Mouse (Mus musculus) gonadal fat pad, adult 2 months (tissue): Measurements from ENCODE around the gene Spem2. TPM values are rescaled to one million over a fixed set of nuclear protein-coding genes. Genes with fewer than 3 reads are reported as not detected.

Experiments
- DNase-seq: peaks from one replicate; pipeline ENCODE4 v3.0.0-alpha.2; 2012; ENCODE audit warnings: low read depth
- polyA plus RNA-seq: library from polyadenylated mRNA; depleted of rRNA; stranded (reverse); fragments of >200 nt; gene quantifications from 2 replicates; pipeline ENCODE4 v1.2.3, GENCODE M21; 2012

Gene Spem2
- polyA plus RNA-seq, 1 experiment = 6.8 TPM

DNA sequence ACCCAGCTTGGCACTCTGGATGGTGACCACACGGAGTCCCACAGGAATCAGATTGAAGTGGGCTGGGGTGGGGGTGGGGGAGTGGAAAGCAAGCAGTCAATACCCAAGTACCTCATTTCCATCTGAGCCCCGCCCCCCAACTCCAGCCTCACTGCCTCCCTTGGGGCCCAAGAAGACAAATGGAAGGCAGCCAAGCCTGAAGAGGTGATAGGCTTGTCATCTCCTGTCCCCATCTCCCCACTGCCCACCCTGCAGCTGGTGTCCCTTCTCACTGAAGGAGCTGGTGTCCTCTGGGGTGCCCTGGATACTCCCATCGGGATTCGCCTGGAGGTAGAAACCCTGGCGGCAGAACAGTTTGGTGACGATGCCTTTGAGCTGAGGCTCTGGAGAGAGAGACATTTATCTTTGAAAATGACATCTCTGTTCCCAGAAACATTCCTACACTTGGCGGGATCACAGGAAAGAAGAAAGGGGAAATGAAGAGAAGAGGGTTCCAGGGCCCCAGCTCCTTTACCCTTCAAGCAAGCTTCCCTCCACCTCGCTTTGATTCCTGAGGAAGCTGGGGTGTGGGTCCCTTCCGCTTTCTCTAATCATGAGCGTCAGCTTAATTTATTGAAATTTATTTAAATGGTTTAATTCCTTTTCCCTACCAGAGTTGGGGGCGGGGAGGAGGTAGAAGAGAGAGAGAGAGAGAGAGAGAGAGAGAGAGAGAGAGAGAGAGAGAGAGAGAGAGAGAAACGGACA, 18.7 kb downstream of the Spem2 start:
- DNase-seq = no peak

GRCm38 (mm10) chr11:69797924-69798323, 20.3 kb downstream of the Spem2 start:
- DNase-seq = no peak

DNA sequence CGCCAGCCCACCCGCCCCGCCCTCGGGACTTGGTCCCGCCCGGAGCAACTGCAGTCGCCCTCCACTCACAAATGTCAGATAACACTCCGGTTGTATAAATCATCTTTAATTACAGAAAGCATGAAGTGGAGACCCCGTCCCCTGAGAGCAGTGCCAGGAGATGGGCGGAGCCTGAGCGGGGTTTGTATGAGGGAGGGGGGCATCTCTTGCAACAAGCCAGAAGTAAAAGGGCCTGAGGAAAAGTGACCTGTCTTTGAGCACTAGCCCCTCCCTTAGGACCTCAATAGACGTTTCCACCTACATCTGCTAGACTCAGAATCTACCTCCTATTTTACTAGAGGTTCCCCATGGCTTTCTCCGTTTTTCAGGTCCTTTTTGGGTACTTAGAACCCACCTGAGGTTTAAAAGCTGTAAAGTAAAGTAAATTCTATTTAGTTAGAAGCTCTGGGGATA, 22.3 kb downstream of the Spem2 start:
- DNase-seq = no peak

GRCm38 (mm10) chr11:69795168-69795982, 22.9 kb downstream of the Spem2 start, which contains the start of gene Chrnb1:
Gene Chrnb1 (minus strand): TSS chr11:69795943.
- DNase-seq = peak; percentile 89

- no peak for DNase-seq
Measured at GRCm38 (mm10) chr11:69793429-69793828, 24.8 kb downstream of the Spem2 start.

- DNase-seq = no peak
Measured at GRCm38 (mm10) chr11:69791420-69791819, 26.8 kb downstream of the Spem2 start.

GRCm38 (mm10) chr11:69789431-69789830, 28.8 kb downstream of the Spem2 start:
- DNase-seq = no peak

DNA sequence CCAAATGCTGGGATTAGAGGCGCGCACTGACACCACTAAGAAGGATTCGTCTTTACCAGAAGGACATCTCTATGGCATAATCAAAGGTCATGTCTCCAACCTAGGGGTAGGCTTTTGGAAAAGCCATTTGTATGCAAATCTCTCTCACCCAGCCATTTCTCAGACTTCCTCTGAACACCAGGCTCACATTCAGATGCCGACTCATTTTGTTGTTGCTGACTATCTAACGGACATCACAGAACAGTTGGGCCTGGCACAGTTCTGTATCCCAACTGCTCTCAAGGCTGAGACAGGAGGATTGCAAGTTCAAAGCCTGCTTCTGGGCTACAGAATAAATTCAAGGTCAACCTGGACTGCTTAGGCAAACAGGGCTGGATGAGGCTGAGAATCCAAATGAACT, 31.0 kb downstream of the Spem2 start:
- no peak for DNase-seq

DNA sequence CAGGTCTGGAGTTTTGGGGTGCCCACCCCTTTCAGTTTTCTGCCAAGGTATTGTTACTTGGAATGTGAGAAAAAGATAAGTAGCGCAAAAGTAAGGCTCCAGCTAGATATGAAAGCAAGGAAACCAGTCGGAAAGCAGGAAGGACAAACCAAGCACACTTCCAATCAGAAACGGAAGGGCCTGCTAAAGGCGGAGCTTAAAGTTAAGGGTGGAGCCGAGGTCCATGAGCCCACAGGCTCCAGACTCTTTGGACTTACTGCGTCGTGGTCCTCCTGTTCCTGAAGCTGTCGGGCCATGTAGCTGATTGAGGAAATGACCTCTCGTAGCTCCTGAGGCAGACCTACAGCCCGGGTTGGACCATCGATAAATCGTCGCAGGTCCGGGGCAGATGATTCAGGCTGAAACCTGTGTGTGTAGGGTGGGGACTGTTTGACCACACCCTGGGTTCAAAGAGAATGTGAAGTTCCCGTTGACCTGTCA, 33.4 kb downstream of the Spem2 start:
- no peak for DNase-seq

DNA sequence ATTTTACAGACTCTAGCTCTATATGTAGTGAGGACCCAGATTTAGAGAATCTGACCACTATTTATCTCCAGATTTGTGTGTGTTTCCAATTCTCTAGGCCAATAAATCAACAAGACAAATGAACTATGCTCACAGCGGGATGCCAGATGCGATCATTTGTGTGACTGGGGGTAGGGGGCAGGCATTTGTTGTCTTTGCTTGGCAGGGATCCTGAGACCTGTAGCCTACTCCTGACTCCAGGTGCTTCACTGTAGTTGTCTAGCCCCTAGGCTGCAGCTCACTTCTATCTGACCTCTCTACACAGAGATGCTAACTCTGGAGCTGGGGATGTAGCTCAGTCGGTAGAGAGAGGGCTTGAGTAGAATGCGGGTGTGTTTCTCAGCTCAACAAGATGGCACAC, 36.4 kb downstream of the Spem2 start:
- no peak for DNase-seq

DNA sequence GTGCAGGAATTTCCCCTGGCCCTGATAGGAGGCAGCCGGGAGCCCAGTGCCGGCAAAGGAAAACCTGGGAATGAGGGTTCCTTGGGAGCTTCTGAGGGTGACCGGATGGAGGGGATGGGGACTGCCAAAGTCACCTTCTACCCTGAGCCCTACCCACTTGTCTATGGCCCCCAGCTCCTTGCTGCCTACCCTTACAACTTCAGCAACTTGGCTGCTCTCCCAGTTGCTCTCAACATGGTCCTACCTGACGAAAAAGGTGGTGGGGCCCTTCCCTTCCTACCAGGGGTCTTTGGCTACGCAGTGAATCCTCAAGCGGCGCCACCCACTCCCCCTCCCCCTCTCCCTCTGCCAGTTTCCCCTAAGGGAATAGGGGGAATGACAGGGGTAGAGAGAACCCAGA, 39.3 kb downstream of the Spem2 start:
- DNase-seq = no peak

- DNase-seq = no peak
Measured at GRCm38 (mm10) chr11:69778258-69778982, 39.8 kb downstream of the Spem2 start.

DNA sequence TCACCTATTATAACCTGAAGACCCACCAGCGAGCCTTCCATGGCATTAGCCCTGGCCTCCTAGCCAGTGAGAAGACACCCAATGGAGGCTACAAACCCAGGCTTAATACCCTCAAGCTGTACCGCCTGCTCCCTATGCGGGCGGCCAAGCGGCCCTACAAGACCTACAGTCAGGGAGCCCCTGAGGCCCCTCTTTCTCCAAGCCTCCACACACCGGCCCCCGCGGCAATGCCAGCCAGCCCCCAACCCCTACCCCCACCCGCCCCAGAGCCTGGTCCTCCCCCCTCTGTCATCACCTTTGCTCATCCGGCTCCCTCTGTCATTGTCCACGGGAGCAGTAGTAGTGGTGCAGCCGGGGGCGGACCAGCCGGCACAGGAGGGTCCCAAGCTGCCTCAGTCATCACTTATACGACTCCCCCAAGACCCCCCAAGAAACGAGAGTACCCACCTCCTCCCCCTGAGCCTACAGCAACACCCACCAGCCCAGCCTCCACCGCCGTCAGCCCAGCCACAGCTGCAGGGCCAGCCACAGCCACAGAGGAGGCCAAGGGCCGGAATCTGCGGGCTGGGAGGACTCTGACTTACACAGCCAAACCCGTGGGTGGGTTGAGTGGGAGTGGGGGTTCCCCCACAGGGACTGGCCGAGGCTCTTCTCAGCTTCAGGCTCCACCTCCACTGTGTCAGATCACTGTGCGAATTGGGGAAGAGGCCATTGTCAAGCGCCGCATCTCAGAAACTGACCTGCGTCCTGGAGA, 40.6 kb downstream of the Spem2 start:
- DNase-seq = no peak

DNA sequence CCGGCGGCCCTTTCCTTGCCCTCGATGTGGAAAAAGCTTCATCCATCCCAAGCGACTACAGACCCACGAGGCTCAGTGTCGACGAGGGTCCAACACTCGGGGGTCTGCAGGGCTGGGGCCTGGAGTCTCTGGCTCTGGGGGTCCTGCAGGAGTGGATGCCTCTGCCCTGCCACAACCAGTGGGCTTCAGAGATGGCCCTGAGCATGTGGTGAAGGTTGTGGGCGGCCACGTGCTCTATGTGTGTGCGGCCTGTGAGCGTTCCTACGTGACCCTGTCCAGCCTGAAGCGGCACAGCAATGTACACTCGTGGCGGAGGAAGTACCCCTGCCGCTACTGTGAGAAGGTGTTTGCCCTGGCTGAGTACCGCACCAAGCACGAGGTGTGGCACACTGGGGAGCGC, 41.8 kb downstream of the Spem2 start:
- DNase-seq = no peak

GRCm38 (mm10) chr11:69775716-69776115, 42.5 kb downstream of the Spem2 start:
- DNase-seq = no peak

- DNase-seq = no peak
Measured at GRCm38 (mm10) chr11:69774961-69775360, 43.3 kb downstream of the Spem2 start.

GRCm38 (mm10) chr11:69767625-69767909, 50.7 kb downstream of the Spem2 start:
- no peak for DNase-seq

DNA sequence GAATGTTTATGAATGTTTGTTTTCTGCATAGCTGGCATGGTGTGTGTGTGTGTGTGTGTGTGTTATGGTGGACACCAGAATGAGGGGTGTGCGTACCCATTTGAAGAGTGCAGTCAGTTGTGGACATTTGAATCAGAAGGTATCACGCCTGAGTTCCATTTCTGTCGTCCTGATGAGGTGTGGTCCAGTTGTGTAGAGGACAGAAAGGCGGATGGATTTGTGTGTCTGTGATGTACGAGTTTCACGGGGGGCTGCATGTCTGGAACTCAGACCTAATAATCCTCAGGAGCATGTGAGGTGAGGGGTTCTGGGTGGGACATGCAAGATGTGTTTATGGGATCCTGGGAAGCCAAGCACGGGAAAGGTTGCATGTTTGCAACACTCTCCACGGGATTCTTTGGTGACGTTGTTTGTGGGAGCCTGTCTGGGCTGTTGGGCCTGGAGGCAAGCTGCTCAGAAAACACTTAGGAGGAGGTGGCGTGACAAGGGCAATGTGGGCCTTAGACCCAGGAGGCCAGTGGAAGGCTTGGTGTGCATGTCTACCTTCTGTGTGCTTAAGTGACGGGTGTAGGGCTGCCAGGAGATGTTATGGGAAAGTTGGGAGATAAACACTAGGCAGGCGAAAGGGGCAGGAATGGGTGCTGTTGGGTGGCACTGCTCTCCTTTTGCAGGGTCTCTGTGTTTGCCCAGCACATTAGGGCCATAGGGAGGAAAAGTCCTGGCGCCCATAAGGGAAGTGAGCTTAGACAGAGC, 51.2 kb downstream of the Spem2 start:
- no peak for DNase-seq
